Mouse (Mus musculus) intestine, embryonic 16.5 days (tissue): ENCODE measurements around the gene Atp10a. TPM values are rescaled to one million over a fixed set of nuclear protein-coding genes. Genes with fewer than 3 reads are reported as not detected.

Experiments
- ATAC-seq: fragments of 200-750 bp; cut with Nextera tagmentation; 2 replicates; pipeline ENCODE4 v1.8.0; 2017; ENCODE audit warnings: moderate TSS enrichment, moderate library complexity
- H3K27ac ChIP-seq: fragments of 300-500 bp; sonication (generic); 2 replicates; pipeline ENCODE4 v1.5.1; 2014; ENCODE audit warnings: mild to moderate bottlenecking, low read length
- H3K27me3 ChIP-seq: fragments of 300-500 bp; sonication (generic); replicated peaks from 2 replicates; pipeline ENCODE4 v1.6.1; 2014; ENCODE audit warnings: low read length, control low read depth, mixed read lengths; ENCODE audit not compliant: control insufficient read depth, insufficient read depth
- H3K36me3 ChIP-seq: fragments of 300-500 bp; sonication (generic); 2 replicates; pipeline ENCODE4 v1.6.1; 2014; ENCODE audit warnings: low read length, control low read depth; ENCODE audit not compliant: control insufficient read depth, insufficient read depth
- H3K4me1 ChIP-seq: fragments of 300-500 bp; sonication (generic); 2 replicates; pipeline ENCODE4 v1.6.1; 2014; ENCODE audit warnings: low read length, control low read depth, mixed read lengths; ENCODE audit not compliant: control insufficient read depth, insufficient read depth
- H3K4me2 ChIP-seq: fragments of 300-500 bp; sonication (generic); 2 replicates; pipeline ENCODE4 v1.6.1; 2014; ENCODE audit warnings: low read depth, low read length, control low read depth
- H3K4me3 ChIP-seq: fragments of 300-500 bp; sonication (generic); 2 replicates; pipeline ENCODE4 v1.5.1; 2014; ENCODE audit warnings: mild to moderate bottlenecking, low read length
- H3K9ac ChIP-seq: fragments of 300-500 bp; sonication (generic); 2 replicates; pipeline ENCODE4 v1.6.1; 2014; ENCODE audit warnings: low read depth, low read length
- H3K9me3 ChIP-seq: fragments of 300-500 bp; sonication (generic); 2 replicates; pipeline ENCODE4 v1.6.1; 2016; ENCODE audit warnings: low read length, control low read depth; ENCODE audit not compliant: control insufficient read depth
- WGBS: fragments of 180-500 bp; shearing (Covaris S2); extraction: QIAGEN DNeasy Blood & Tissue Kit; methylation state at CpG from one replicate; pipeline ENCODE4 v1.1.7; 2014; 5-methylcytosine and 5-hydroxymethylcytosine counted together
- polyA plus RNA-seq: library from polyadenylated mRNA; unstranded; fragments of >200 nt; fragmentation: Nextera tagmentation; extraction: Ambion mirVana; gene quantifications from 2 replicates; pipeline ENCODE4 v1.2.1, GENCODE M21; 2015

The Atp10a gene
- polyA plus RNA-seq, 1 experiment from 2014 or later, result 1.8 TPM

DNA sequence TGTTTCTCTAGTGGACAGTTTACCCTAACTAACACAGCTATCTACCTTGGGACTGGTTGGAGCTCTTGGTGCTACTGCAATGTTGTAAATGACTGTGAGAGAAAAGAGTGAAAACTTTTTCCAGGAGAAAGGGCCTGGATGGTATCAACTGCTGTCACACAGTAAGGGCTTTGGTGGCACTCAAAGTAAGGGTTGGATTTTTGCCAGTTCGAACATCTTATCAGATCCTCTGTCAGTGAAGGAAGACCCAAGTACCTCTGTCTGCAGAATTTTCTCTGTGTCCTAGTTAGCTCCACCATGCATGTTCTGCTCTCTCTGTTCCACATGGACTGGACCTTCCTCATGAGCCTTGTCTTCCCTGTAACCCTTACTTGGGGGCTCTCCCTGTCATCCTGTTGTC lies 99.9 kb downstream of the Atp10a start:
- Histone ChIP-seq H3K4me3 (no peak overlapping the region), H3K4me1 (peaks cover 5% of the 10 kb centered on the region; the same call in 1 of the 2 replicates), H3K9me3 (no peaks in the 10 kb centered on the region), H3K36me3 (no peaks in the 10 kb centered on the region), H3K4me2 (no peak overlapping the region), H3K27ac (no peak overlapping the region), H3K9ac (no peak overlapping the region), H3K27me3 (no peaks in the 10 kb centered on the region)
- no peak for ATAC-seq
- WGBS, result 65% methylated on average over 1 of the region's 1 CpGs

DNA sequence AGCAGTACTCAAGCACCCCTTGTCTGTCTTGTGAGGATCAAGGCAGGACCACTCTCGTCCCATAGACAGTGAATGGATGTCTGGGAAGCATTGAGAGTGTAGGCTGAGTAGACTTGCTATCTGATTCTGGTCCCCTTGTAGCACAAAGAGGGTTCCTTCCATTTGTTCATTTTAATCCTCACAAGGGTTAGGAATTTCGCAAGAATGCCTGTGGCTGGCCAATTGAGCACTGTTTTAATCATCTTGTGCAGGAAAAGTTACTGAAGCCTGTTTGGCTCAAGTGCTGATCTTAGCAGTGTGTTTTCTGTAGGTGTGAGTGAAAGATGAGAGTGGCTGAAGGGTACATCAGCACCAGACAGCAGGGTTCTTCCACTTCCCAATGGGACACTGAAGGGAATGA lies 101.4 kb downstream of the Atp10a start:
- WGBS, result 82% methylated on average over 2 of the region's 2 CpGs
- Histone ChIP-seq H3K27ac (no peak overlapping the region), H3K36me3 (no peaks in the 10 kb centered on the region), H3K4me1 (no peaks in the 10 kb centered on the region), H3K4me2 (no peak overlapping the region), H3K27me3 (no peaks in the 10 kb centered on the region), H3K9me3 (no peaks in the 10 kb centered on the region), H3K4me3 (no peak overlapping the region), H3K9ac (no peak overlapping the region)
- no peak for ATAC-seq

DNA sequence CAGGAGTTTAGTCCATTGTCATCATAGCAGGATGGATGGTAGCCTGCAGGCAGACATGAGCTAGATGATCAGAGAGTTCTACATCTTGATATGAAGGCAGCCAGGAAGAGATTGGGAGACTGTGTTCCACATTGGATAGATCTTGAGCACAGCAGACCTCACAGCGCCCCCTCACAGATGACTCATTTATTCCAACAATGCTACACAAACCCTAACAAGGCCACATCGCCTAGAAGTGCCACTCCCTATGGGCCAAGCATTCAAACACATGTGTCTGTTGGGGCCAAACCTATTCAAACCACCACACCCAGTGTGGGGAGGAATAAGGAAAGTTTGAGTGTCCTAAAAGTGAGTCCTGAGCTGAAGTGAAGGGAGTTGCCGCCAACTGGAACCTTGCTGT lies 102.4 kb downstream of the Atp10a start:
- no peak for ATAC-seq
- no peaks in the 10 kb centered on the region for H3K4me1 ChIP-seq
- H3K36me3 ChIP-seq, result no peaks in the 10 kb centered on the region
- no peak overlapping the region for H3K9ac ChIP-seq
- H3K4me3 ChIP-seq, result no peak overlapping the region
- no peak overlapping the region for H3K27ac ChIP-seq
- no peaks in the 10 kb centered on the region for H3K9me3 ChIP-seq
- no peaks in the 10 kb centered on the region for H3K27me3 ChIP-seq
- 80% methylated on average over 3 of the region's 3 CpGs for whole genome bisulfite sequencing
- no peak overlapping the region for H3K4me2 ChIP-seq

DNA sequence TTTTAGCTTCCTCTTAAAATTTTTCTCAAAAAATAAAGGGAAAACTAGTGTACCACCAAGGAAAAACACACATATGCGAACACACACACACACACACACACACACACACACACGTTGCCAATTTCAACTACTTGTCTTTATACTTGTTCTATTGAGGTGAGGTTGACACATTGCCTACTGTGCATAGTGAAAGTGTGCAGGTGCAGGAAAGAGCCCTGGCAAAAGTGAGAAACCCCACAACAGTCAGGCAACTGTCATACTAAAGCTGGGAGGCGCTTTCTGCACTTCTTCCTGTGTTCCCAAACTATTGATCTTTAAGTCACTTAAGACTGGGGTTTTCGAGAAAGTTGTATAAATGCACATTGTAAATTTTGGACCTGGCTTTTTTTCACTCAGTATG lies 103.3 kb downstream of the Atp10a start:
- Histone ChIP-seq H3K4me2 (no peak overlapping the region), H3K9me3 (no peaks in the 10 kb centered on the region), H3K27ac (no peak overlapping the region), H3K36me3 (no peaks in the 10 kb centered on the region), H3K27me3 (no peaks in the 10 kb centered on the region), H3K4me1 (no peaks in the 10 kb centered on the region), H3K9ac (no peak overlapping the region), H3K4me3 (no peak overlapping the region)
- ATAC-seq, result no peak
- WGBS, result 88% methylated on average over 4 of the region's 4 CpGs

DNA sequence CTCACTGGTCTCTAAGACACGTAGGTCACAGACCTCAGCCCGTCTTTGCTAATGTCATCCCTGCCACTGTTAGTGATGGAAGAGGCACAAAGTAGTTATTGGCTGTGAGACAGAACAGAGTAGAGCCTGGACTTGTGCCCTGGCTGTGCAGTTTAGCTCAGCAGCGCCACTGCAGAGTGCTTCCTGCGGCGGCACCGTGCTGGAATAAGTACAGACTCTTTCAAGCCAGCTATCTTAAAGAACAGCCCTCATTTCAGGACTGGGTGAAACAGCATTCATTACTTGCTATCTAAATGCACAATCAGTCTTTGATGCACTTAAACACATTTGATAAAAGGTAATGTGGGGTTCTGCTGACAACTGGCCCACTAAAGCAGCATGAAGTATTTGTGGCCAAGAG lies 111.3 kb downstream of the Atp10a start:
- H3K4me3 ChIP-seq, result no peak overlapping the region
- H3K36me3 ChIP-seq, result no peaks in the 10 kb centered on the region
- no peak for ATAC-seq
- H3K27ac ChIP-seq, result no peak overlapping the region
- no peak overlapping the region for H3K4me2 ChIP-seq
- 65% methylated on average over 6 of the region's 6 CpGs for WGBS
- H3K9ac ChIP-seq, result no peak overlapping the region
- H3K9me3 ChIP-seq, result no peaks in the 10 kb centered on the region
- no peaks in the 10 kb centered on the region for H3K27me3 ChIP-seq
- no peaks in the 10 kb centered on the region for H3K4me1 ChIP-seq

DNA sequence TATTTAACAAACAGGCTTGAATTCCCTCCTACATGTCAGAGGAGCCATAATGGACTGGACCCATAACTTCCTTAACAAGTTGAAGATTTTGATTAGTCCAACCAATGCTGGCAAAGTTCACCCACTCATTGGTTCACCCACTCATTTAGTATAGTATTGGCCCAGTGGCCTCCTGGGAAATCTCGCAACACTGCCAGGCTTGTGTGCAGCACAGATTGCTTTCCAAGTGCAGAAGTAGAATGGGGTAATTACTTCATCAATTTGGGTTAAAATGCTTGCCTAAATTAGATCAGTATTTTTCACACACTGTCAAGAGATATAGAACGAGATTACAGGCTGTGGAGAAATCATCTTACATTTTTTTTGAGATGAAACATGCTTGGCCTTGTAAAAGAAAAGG lies 112.3 kb downstream of the Atp10a start:
- Histone ChIP-seq H3K27me3 (no peaks in the 10 kb centered on the region), H3K4me1 (no peaks in the 10 kb centered on the region), H3K4me3 (no peak overlapping the region), H3K36me3 (no peaks in the 10 kb centered on the region), H3K9ac (no peak overlapping the region), H3K27ac (no peak overlapping the region), H3K9me3 (no peaks in the 10 kb centered on the region), H3K4me2 (no peak overlapping the region)
- no peak for ATAC-seq
- 77% methylated on average over 2 of the region's 2 CpGs for WGBS

DNA sequence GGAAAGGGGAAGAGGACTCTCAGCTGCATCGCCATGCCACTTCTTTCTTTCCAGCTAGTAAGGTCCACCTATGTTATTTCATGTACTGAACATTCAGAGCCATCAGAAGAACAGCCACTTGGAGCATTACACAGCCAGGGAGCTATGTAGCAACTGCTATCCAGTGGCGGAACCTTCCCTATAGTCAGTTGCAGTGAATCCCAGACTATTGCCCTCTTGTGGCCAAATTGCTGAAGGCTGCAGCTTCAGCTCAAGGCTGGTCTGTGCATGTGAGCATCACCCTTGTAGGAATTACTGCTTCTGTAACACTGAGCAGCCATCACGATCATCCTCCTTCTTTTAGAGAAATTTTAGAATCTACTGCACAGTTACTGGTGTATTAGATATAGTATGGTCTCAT lies 114.3 kb downstream of the Atp10a start:
- Histone ChIP-seq H3K27ac (no peak overlapping the region), H3K36me3 (no peaks in the 10 kb centered on the region), H3K4me3 (no peak overlapping the region), H3K9ac (no peak overlapping the region), H3K4me2 (no peak overlapping the region), H3K4me1 (no peaks in the 10 kb centered on the region), H3K9me3 (no peaks in the 10 kb centered on the region), H3K27me3 (no peaks in the 10 kb centered on the region)
- WGBS, result 66% methylated on average over 3 of the region's 3 CpGs
- no peak for ATAC-seq

DNA sequence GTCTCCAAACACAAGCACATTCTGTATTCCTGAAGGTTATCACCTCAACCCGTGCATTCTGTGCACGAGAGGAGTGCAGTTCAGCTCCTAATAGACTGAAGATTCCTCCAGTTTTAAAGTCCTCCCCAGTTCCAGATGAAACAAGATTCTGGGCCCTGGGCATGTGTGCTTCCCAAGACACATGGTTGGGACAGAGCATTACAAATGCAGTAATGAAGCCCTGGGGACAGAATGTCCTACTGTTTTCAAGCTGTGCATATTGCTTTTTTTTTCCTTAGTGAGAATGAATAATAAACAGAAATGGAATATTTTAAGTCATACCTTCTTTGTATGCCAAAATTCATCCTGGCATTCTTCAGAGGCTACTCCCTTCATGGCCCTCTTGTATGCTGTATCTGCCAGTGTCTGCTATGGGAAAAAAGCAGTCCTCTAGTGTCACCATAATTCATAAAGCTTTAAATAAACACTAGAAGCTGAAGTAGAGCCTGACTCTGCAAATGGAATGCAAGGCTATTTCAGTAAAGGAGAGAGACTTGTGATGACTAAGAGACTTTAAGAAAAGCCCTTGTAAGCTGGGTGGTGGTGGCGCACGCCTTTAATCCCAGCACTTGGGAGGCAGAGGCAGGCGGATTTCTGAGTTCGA lies 116.2 kb downstream of the Atp10a start:
- Histone ChIP-seq H3K4me1 (no peaks in the 10 kb centered on the region), H3K9ac (no peak overlapping the region), H3K9me3 (no peaks in the 10 kb centered on the region), H3K4me2 (no peak overlapping the region), H3K27ac (no peak overlapping the region), H3K4me3 (no peak overlapping the region), H3K27me3 (no peaks in the 10 kb centered on the region), H3K36me3 (no peaks in the 10 kb centered on the region)
- WGBS, result 68% methylated on average over 6 of the region's 6 CpGs
- no peak for ATAC-seq

DNA sequence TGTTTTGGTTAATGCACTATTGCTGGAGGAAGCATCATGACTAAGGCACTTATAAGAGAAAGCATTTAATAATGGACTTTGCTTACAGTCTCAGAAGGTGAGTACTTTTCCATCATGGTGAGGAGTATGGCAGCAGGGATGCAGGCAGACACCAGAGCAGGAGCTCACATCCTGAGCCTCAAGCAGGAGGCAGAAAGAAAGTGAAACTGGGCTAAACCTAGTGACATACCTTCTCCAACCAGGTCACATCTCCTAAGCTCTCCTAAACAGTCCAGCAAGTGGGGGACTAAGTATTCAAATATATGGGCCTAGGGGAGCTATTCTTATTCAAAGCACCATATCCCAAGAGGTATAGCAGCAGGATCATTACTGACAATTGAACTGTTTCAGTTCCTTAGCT lies 123.2 kb downstream of the Atp10a start:
- no peak overlapping the region for H3K4me2 ChIP-seq
- no peaks in the 10 kb centered on the region for H3K9me3 ChIP-seq
- H3K9ac ChIP-seq, result no peak overlapping the region
- H3K27ac ChIP-seq, result no peak overlapping the region
- H3K36me3 ChIP-seq, result no peaks in the 10 kb centered on the region
- no peak overlapping the region for H3K4me3 ChIP-seq
- no peaks in the 10 kb centered on the region for H3K4me1 ChIP-seq
- H3K27me3 ChIP-seq, result no peaks in the 10 kb centered on the region
- ATAC-seq, result no peak

DNA sequence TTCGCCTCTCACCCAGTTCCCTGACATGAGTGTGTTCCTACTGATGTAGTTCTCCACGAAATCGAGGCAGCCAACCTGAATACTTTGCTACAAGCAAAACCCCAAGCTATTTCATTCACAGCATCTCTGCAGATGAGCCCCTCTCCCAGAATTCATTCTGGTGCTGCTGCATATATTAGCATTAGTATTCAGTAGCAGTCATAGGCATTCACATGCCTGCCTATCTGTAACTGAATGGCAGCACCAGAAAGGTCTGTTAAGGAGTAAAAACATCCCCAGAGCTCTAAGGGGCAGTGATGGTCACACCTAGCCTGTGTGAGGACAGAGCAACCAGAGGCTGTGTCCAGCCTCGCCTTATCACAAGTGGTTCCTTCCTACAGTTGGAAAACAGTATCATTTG lies 131.0 kb downstream of the Atp10a start:
- Histone ChIP-seq H3K4me2 (no peak overlapping the region), H3K27me3 (no peaks in the 10 kb centered on the region), H3K4me3 (no peak overlapping the region), H3K9ac (no peak overlapping the region), H3K27ac (no peak overlapping the region), H3K9me3 (no peaks in the 10 kb centered on the region), H3K36me3 (no peaks in the 10 kb centered on the region), H3K4me1 (peaks cover 10% of the 10 kb centered on the region; the same call in 1 of the 2 replicates)
- no peak for ATAC-seq
- WGBS, result 87% methylated on average over 4 of the region's 4 CpGs
